Mouse (Mus musculus) ES-E14 (cell line): ENCODE measurements around the gene Shld1.

ENCODE experiments used
- CHD2 ChIP-seq: IDR thresholded peaks from 2 replicates; pipeline ENCODE4 v1.6.1; 2014; ENCODE audit warnings: mild to moderate bottlenecking, low read depth, low read length, inconsistent platforms
- HCFC1 ChIP-seq: IDR thresholded peaks from 2 replicates; pipeline ENCODE4 v1.6.1; 2012; ENCODE audit warnings: low read length, inconsistent platforms, borderline replicate concordance; ENCODE audit not compliant: insufficient read depth
- ZC3H11A ChIP-seq: IDR thresholded peaks from 2 replicates; pipeline ENCODE4 v1.6.1; 2012; ENCODE audit warnings: low read depth, mild to moderate bottlenecking, inconsistent platforms, low read length, borderline replicate concordance

DNA sequence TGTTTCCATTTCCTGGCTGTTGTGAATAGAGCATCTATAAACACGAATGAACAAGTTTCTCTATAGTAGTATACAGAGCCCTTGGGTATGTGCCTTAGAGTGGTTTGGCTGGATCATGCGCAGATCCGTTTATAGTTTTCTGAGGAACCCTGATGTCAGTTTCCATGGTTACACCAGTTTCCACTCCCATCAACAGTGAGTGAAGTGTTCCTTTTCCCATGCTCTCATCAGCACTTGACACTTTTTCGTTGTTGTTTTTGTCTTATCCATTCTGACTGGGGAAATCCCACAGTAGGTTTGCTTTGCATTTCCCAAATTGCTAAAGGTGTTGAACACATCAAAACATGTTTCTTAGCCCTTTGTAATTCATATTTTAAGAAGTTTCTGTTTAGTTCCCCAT is 16.4 kb upstream of the Shld1 start:
- TF ChIP-seq CHD2 (no peak), HCFC1 (no peak), ZC3H11A (no peak)
